Comparison of ENCODE assay signal across 9 mouse cellular contexts in genomic region chr6:95669335-95669729, GRCm38 (mm10). TPM values are rescaled to one million over a fixed set of nuclear protein-coding genes. Genes with fewer than 3 reads are reported as not detected.
DNase-seq lines count a peak whose midpoint lies in the region; ATAC-seq and TF ChIP-seq lines count a peak whose summit lies in the region.
"Had no signal": no experiment of that assay in that cellular context is flagged by ENCODE, and none has a peak within 500 bp of the region (broad histone marks: within the 10 kb centered on the region; RNA-seq: fewer than 3 reads in every experiment).

No protein-coding gene starts in this region.

- no peak for TF ChIP-seq CTCF in cerebellum, adult 2 months (IDR thresholded peaks at IDR 0.05; ENCODE audit: borderline replicate concordance, insufficient read depth, low read depth, low read length)
- TF ChIP-seq CTCF in kidney, postnatal 0 days (IDR thresholded peaks at IDR 0.05; ENCODE audit: low read depth), result peak; percentile 62
- TF ChIP-seq CTCF in thymus, adult 2 months (IDR thresholded peaks at IDR 0.05; ENCODE audit: borderline replicate concordance, control insufficient read depth, extremely low read depth, insufficient read depth, low read length, poor library complexity), result peak; percentile 45; the same call in 1 of the 2 replicates

- no peaks in the 10 kb centered on the region for H3K9me3 ChIP-seq in kidney, postnatal 0 days (replicated peaks; ENCODE audit: low read length)
- H3K9me3 ChIP-seq in kidney, embryonic 16.5 days (ENCODE audit: low read length), result peaks cover 4% of the 10 kb centered on the region
- H3K9me3 ChIP-seq: midbrain, embryonic 12.5 days had no signal

- no peak for DNase-seq in cerebellum, adult 2 months
- no peak for DNase-seq in kidney, postnatal 0 days (ENCODE audit: low spot score)
- peak; percentile 45 to 46 for DNase-seq in adrenal gland, adult 18-20 months (ENCODE audit: low spot score in 2 of 2)
- peak; percentile 16 for DNase-seq in lung, postnatal 25 days (ENCODE audit: low spot score)
- peak; percentile 57 for DNase-seq in thymus, adult 2 months

- H3K4me3 ChIP-seq in cerebellum, adult 2 months (replicated peaks; ENCODE audit: insufficient read depth, low read depth, low read length), result no peak overlapping the region
- no peak overlapping the region for H3K4me3 ChIP-seq in kidney, postnatal 0 days (replicated peaks; ENCODE audit: low read depth, low read length)
- H3K4me3 ChIP-seq in kidney, embryonic 16.5 days (ENCODE audit: low read length), result no peak overlapping the region
- H3K4me3 ChIP-seq in thymus, adult 2 months (ENCODE audit: control insufficient read depth, insufficient read depth, low read length), result no peak overlapping the region
- H3K4me3 ChIP-seq: midbrain, embryonic 12.5 days had no signal

- H3K27me3 ChIP-seq in cerebellum, adult 2 months (ENCODE audit: control insufficient read depth, insufficient read depth, low read length), result no peaks in the 10 kb centered on the region
- no peaks in the 10 kb centered on the region for H3K27me3 ChIP-seq in kidney, postnatal 0 days (ENCODE audit: insufficient read depth, low read length)
- no peaks in the 10 kb centered on the region for H3K27me3 ChIP-seq in kidney, embryonic 16.5 days (ENCODE audit: insufficient read depth, low read length)
- no peaks in the 10 kb centered on the region for H3K27me3 ChIP-seq in thymus, adult 2 months (ENCODE audit: control insufficient read depth, insufficient read depth, low read length)

- no peak for TF ChIP-seq POLR2A in cerebellum, adult 2 months (IDR thresholded peaks at IDR 0.05; ENCODE audit: borderline replicate concordance, insufficient read depth, low read length)
- no peak for TF ChIP-seq POLR2A in thymus, adult 2 months (IDR thresholded peaks at IDR 0.05; ENCODE audit: control insufficient read depth, extremely low read depth, insufficient read depth, low read length, poor library complexity)

- no peaks in the 10 kb centered on the region for H3K4me1 ChIP-seq in cerebellum, adult 2 months (ENCODE audit: control insufficient read depth, insufficient read depth, low read length)
- no peaks in the 10 kb centered on the region for H3K4me1 ChIP-seq in kidney, postnatal 0 days (replicated peaks; ENCODE audit: insufficient read depth, low read length)
- 0 out of 2 replicates have a peak, but pooled peaks cover 1% of the 10 kb centered on the region for H3K4me1 ChIP-seq in kidney, embryonic 16.5 days (ENCODE audit: insufficient read depth, low read length)
- H3K4me1 ChIP-seq in thymus, adult 2 months (replicated peaks; ENCODE audit: control insufficient read depth, insufficient read depth, low read length), result no peaks in the 10 kb centered on the region
- H3K4me1 ChIP-seq: midbrain, embryonic 12.5 days had no signal

- WGBS in cerebellum, adult 2 months, result 57% methylated on average over 3 of the region's 3 CpGs
- 64% methylated on average over 3 of the region's 3 CpGs for WGBS in kidney, postnatal 0 days
- WGBS in kidney, embryonic 16.5 days, result 58% methylated on average over 3 of the region's 3 CpGs
- WGBS in thymus, adult 2 months, result 66% methylated on average over 3 of the region's 3 CpGs

- no peaks in the 10 kb centered on the region for H3K36me3 ChIP-seq in kidney, postnatal 0 days (ENCODE audit: insufficient read depth, low read length)
- H3K36me3 ChIP-seq in kidney, embryonic 16.5 days (ENCODE audit: insufficient read depth, low read length), result peaks cover 11% of the 10 kb centered on the region; the same call in 1 of the 2 replicates
- no peaks in the 10 kb centered on the region for H3K36me3 ChIP-seq in thymus, adult 2 months (ENCODE audit: control insufficient read depth, insufficient read depth, low read length)
- H3K36me3 ChIP-seq: midbrain, embryonic 12.5 days had no signal

- H3K9ac ChIP-seq in kidney, postnatal 0 days (ENCODE audit: low read depth, low read length), result no peak overlapping the region
- H3K9ac ChIP-seq in kidney, embryonic 16.5 days (replicated peaks; ENCODE audit: low read length), result no peak overlapping the region
- H3K9ac ChIP-seq: midbrain, embryonic 12.5 days had no signal

- 0 out of 2 replicates have a peak, but pooled peaks have one; percentile 28 for ATAC-seq in cerebellum, adult (ENCODE audit: insufficient number of reproducible peaks, low FRiP score, low TSS enrichment)
- ATAC-seq in kidney, postnatal 0 days (replicated peaks; ENCODE audit: low FRiP score, low read depth), result no peak
- no peak for ATAC-seq in kidney, embryonic 16.5 days (ENCODE audit: low FRiP score, low TSS enrichment)
- ATAC-seq in inflammation-experienced regulatory T-cells, adult 6 months, result peak; percentile 69

- H3K27ac ChIP-seq in cerebellum, adult 2 months (ENCODE audit: insufficient read depth, low read length), result no peak overlapping the region
- H3K27ac ChIP-seq in kidney, postnatal 0 days, result no peak overlapping the region
- H3K27ac ChIP-seq in kidney, embryonic 16.5 days (ENCODE audit: low read length), result no peak overlapping the region
- no peak overlapping the region for H3K27ac ChIP-seq in thymus, adult 2 months (ENCODE audit: control insufficient read depth, insufficient read depth, low read length)
- H3K27ac ChIP-seq: midbrain, embryonic 12.5 days had no signal

- no peak overlapping the region for H3K4me2 ChIP-seq in kidney, postnatal 0 days (ENCODE audit: low read length)
- H3K4me2 ChIP-seq in kidney, embryonic 16.5 days (replicated peaks; ENCODE audit: low read depth, low read length), result no peak overlapping the region
- H3K4me2 ChIP-seq: midbrain, embryonic 12.5 days had no signal

RNA-seq across cellular contexts. Expression of gene Suclg2, which starts 49.3 kb away (rescaled TPM):
- polyA plus RNA-seq in cerebellum, adult 2 months (2012; rRNA removed), result 15.8 and 16.2 TPM in 2 replicates
- polyA plus RNA-seq in kidney, postnatal 0 days (2015; fragmentation: Nextera tagmentation; extraction: Ambion mirVana), result 143 and 153 TPM in 2 replicates
- polyA plus RNA-seq in kidney, embryonic 16.5 days (2015; fragmentation: Nextera tagmentation; extraction: Ambion mirVana), result 121 and 128 TPM in 2 replicates
- 100 to 1,000 TPM; 121 to 162 TPM for total RNA-seq in adrenal gland, adult 18-20 months (2021)
- polyA plus RNA-seq in inflammation-experienced regulatory T-cells, adult 6 months (2017; shearing (Covaris generic)), result 10 to 100 TPM; 23.3 to 37.8 (median 33.8) TPM
- polyA plus RNA-seq in thymus, adult 2 months (2012; rRNA removed), result 6.5 and 8.7 TPM in 2 replicates

Comparison
In these comparisons a context has a peak if more than half of its experiments do, and no peak if none do; other contexts are left out.
1. ATAC-seq: peak in cerebellum, adult (single experiment) and inflammation-experienced regulatory T-cells, adult 6 months (single experiment); none in kidney, postnatal 0 days (single experiment) and kidney, embryonic 16.5 days (single experiment).
2. DNase-seq: peak in adrenal gland, adult 18-20 months (2 of 2), lung, postnatal 25 days (single experiment) and thymus, adult 2 months (single experiment); none in cerebellum, adult 2 months (0 of 2) and kidney, postnatal 0 days (single experiment).